Comparison of ENCODE assay signal across 18 mouse cellular contexts in genomic region chr1:182941921-182942320, GRCm38 (mm10). TPM values are rescaled to one million over a fixed set of nuclear protein-coding genes. Genes with fewer than 3 reads are reported as not detected.
"Had no signal": no experiment of that assay in that cellular context is flagged by ENCODE, and none has a peak within 500 bp of the region (broad histone marks: within the 10 kb centered on the region; RNA-seq: fewer than 3 reads in every experiment).

No protein-coding gene starts in this region.

- H3K4me1 ChIP-seq: kidney, embryonic 15.5 days; liver, embryonic 13.5 days; stomach, embryonic 15.5 days had no signal

- H3K27me3 ChIP-seq: kidney, embryonic 15.5 days; liver, embryonic 13.5 days; midbrain, embryonic 12.5 days; stomach, embryonic 15.5 days had no signal

- H3K4me2 ChIP-seq: kidney, embryonic 15.5 days; liver, embryonic 13.5 days; midbrain, embryonic 12.5 days; stomach, embryonic 15.5 days had no signal

- H3K4me3 ChIP-seq: kidney, embryonic 15.5 days; left cerebral cortex, adult 2 months; liver, embryonic 13.5 days; midbrain, embryonic 12.5 days; stomach, embryonic 15.5 days had no signal

- DNase-seq: kidney, adult 11 months; kidney, adult 8-10 months; kidney, postnatal 10 days; kidney, postnatal 36 days; layer of hippocampus, postnatal 36 days; liver, embryonic 13.5 days; lung, adult 2 months; lung, postnatal 14 days; lung, postnatal 4 days; retina, postnatal 1 day; right cerebral cortex, postnatal 25 days; spleen, adult 18-20 months; thymus, postnatal 25 days had no signal

- H3K9me3 ChIP-seq: kidney, embryonic 15.5 days; liver, embryonic 13.5 days; midbrain, embryonic 12.5 days; stomach, embryonic 15.5 days had no signal

- H3K36me3 ChIP-seq: kidney, embryonic 15.5 days; liver, embryonic 13.5 days; midbrain, embryonic 12.5 days; stomach, embryonic 15.5 days had no signal

- H3K9ac ChIP-seq: kidney, embryonic 15.5 days; liver, embryonic 13.5 days; midbrain, embryonic 12.5 days; stomach, embryonic 15.5 days had no signal

- H3K27ac ChIP-seq: kidney, embryonic 15.5 days; left cerebral cortex, adult 2 months; liver, embryonic 13.5 days; midbrain, embryonic 12.5 days; stomach, embryonic 15.5 days had no signal

RNA-seq across cellular contexts. Expression of gene Tlr5, which starts 12.7 kb away (rescaled TPM):
- total RNA-seq: megakaryocyte-erythroid progenitor cell, adult 5-6 weeks had no signal
